Mouse (Mus musculus) erythroblast, embryonic 14.5 days (primary cell): ENCODE data around the gene Asb16.

Source experiments
- GATA1 ChIP-seq: IDR thresholded peaks from 2 replicates; pipeline ENCODE4 v1.6.1; 2012; ENCODE audit warnings: low read length, inconsistent platforms, mixed read lengths
- TAL1 ChIP-seq: IDR thresholded peaks from 3 replicates; pipeline ENCODE4 v1.6.1; 2012; ENCODE audit warnings: low read length, inconsistent platforms, mixed read lengths

GRCm38 (mm10) chr11:102268520-102269244 is at the start of gene Asb16:
- TF ChIP-seq TAL1 (no peak), GATA1 (no peak)
